Mouse (Mus musculus): ENCODE results near the gene Reck. TPM values are rescaled to one million over a fixed set of nuclear protein-coding genes. Genes with fewer than 3 reads are reported as not detected.

Reck gene
- polyA plus RNA-seq (2015; fragmentation: Nextera tagmentation; extraction: Ambion mirVana), result 4.1 and 4.4 TPM in 2 replicates

GRCm38 (mm10) chr4:43875160-43875918, at the start of gene Reck:
Reck (plus strand) TSS chr4:43875530.
- WGBS, result 0% methylated on average over 60 of the region's 73 CpGs
- Histone ChIP-seq H3K4me2 (replicated peaks) (peak within 1 kb of the TSS; percentile 89), H3K9ac (replicated peaks) (peak within 1 kb of the TSS; percentile 74), H3K36me3 (no peaks in the 10 kb centered on the region), H3K4me1 (peaks cover 26% of the 10 kb centered on the region), H3K9me3 (no peaks in the 10 kb centered on the region), H3K27me3 (no peaks in the 10 kb centered on the region), H3K27ac (replicated peaks) (peak within 1 kb of the TSS; percentile 41; the same call in 1 of the 2 replicates), H3K4me3 (peak within 1 kb of the TSS; percentile 82)
- peak; percentile 92 for ATAC-seq (replicated peaks)

DNA sequence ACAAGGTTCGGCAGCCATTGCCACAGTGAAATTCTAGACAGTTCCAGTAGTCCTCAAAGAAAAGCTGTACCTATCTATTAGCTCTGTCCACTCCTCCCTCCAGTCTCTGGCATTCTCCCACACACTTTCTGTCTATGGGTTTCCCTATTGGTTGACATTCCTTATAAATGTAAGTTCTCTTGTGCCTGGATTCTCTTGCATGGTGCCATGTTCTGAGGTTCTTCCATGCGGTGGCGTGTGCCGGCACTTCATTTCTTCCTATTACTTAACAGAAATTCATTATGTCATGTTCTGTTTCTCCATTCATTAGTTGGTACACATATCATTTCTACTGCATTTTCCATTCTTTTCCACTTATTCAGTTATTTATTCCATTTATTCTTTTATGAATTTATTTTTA, 46.5 kb upstream of the Reck start:
- Histone ChIP-seq H3K27ac (replicated peaks) (no peak overlapping the region), H3K9me3 (no peaks in the 10 kb centered on the region), H3K9ac (replicated peaks) (no peak overlapping the region), H3K4me2 (replicated peaks) (no peak overlapping the region), H3K4me3 (no peak overlapping the region), H3K4me1 (no peaks in the 10 kb centered on the region), H3K27me3 (no peaks in the 10 kb centered on the region), H3K36me3 (no peaks in the 10 kb centered on the region)
- 90% methylated on average over 4 of the region's 4 CpGs for WGBS
- ATAC-seq (replicated peaks), result no peak

DNA sequence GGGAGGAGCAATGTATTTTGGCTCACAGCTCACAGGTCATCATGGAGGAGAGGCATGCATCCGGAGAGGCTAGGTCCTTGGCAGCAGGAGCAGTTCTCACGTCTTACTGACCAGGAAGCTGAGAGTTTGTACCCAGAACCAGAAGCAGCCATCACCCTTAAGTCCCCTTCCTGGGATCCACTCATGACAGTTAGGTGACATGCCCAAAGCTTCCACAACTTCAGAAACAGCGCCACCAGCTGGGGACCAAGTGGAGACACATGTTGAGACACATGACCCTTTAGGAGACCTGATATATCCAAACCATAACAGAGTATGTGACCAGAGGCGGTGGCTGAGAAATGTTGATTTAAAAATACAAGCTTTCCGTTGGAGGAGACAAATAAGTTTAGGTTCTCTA, 43.3 kb upstream of the Reck start:
- no peak for ATAC-seq (replicated peaks)
- no peak overlapping the region for H3K27ac ChIP-seq (replicated peaks)
- no peak overlapping the region for H3K4me3 ChIP-seq
- no peaks in the 10 kb centered on the region for H3K27me3 ChIP-seq
- no peaks in the 10 kb centered on the region for H3K36me3 ChIP-seq
- H3K9ac ChIP-seq (replicated peaks), result no peak overlapping the region
- no peaks in the 10 kb centered on the region for H3K4me1 ChIP-seq
- 72% methylated on average over 5 of the region's 5 CpGs for WGBS
- no peak overlapping the region for H3K4me2 ChIP-seq (replicated peaks)
- no peaks in the 10 kb centered on the region for H3K9me3 ChIP-seq

DNA sequence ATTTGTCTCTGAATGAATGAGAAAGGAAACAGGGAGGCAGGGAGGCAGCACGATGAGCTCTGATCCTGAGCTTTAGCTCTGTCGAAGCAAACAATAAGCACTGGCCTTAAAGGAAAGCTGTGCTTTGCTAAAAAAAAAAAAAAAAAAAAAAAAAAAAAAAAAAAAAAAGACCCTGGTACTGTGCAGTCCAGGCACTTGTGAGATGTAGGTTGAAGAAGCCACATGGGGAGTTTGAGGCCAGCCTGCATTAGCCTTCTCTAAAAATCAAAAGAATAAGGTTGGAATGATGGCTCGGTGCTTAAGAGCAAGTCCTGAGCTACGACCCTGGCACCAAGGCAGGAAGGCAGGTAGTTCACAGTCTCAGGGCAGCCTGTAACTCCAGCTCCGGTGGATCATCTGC, 41.6 kb upstream of the Reck start:
- ATAC-seq (replicated peaks), result no peak

GRCm38 (mm10) chr4:43834749-43835148, 40.6 kb upstream of the Reck start:
- Histone ChIP-seq H3K4me1 (no peaks in the 10 kb centered on the region), H3K4me3 (no peak overlapping the region), H3K36me3 (no peaks in the 10 kb centered on the region), H3K27ac (replicated peaks) (no peak overlapping the region), H3K27me3 (no peaks in the 10 kb centered on the region), H3K9ac (replicated peaks) (no peak overlapping the region), H3K4me2 (replicated peaks) (no peak overlapping the region), H3K9me3 (no peaks in the 10 kb centered on the region)
- WGBS, result 74% methylated on average over 4 of the region's 4 CpGs
- no peak for ATAC-seq (replicated peaks)

More for the DNA sequence above, 41.6 kb upstream of the Reck start:
- 63% methylated on average over 5 of the region's 5 CpGs for WGBS
- no peaks in the 10 kb centered on the region for H3K27me3 ChIP-seq
- no peaks in the 10 kb centered on the region for H3K9me3 ChIP-seq
- no peaks in the 10 kb centered on the region for H3K4me1 ChIP-seq
- H3K27ac ChIP-seq (replicated peaks), result no peak overlapping the region
- H3K9ac ChIP-seq (replicated peaks), result no peak overlapping the region
- no peak overlapping the region for H3K4me2 ChIP-seq (replicated peaks)
- no peaks in the 10 kb centered on the region for H3K36me3 ChIP-seq
- H3K4me3 ChIP-seq, result no peak overlapping the region

- Histone ChIP-seq H3K36me3 (no peaks in the 10 kb centered on the region), H3K4me3 (no peak overlapping the region), H3K4me2 (replicated peaks) (no peak overlapping the region), H3K27ac (replicated peaks) (no peak overlapping the region), H3K4me1 (no peaks in the 10 kb centered on the region), H3K27me3 (no peaks in the 10 kb centered on the region), H3K9ac (replicated peaks) (no peak overlapping the region), H3K9me3 (no peaks in the 10 kb centered on the region)
- WGBS, result 75% methylated on average over 3 of the region's 3 CpGs
- ATAC-seq (replicated peaks), result no peak
Measured at GRCm38 (mm10) chr4:43838326-43838725, 37.0 kb upstream of the Reck start.

- Histone ChIP-seq H3K9ac (replicated peaks) (no peak within 1 kb of the TSS), H3K4me2 (replicated peaks) (no peak within 1 kb of the TSS), H3K27ac (replicated peaks) (no peak within 1 kb of the TSS), H3K9me3 (no peaks in the 10 kb centered on the region), H3K27me3 (no peaks in the 10 kb centered on the region), H3K36me3 (no peaks in the 10 kb centered on the region), H3K4me3 (no peak within 1 kb of the TSS), H3K4me1 (no peaks in the 10 kb centered on the region)
- no peak for ATAC-seq (replicated peaks)
- 71% methylated on average over 1 of the region's 1 CpGs for WGBS
Measured at GRCm38 (mm10) chr4:43840101-43840500, 35.2 kb upstream of the Reck start, which contains the start of gene Olfr157. Olfr157 (minus strand) TSS chr4:43840201.

GRCm38 (mm10) chr4:43851265-43851664, 24.1 kb upstream of the Reck start, which contains the start of gene Olfr155:
Olfr155 (plus strand) TSS chr4:43851565.
- H3K9me3 ChIP-seq, result no peaks in the 10 kb centered on the region
- ATAC-seq (replicated peaks), result no peak
- no peak within 1 kb of the TSS for H3K4me3 ChIP-seq
- no peaks in the 10 kb centered on the region for H3K4me1 ChIP-seq
- WGBS, result 89% methylated on average over 6 of the region's 6 CpGs
- H3K27ac ChIP-seq (replicated peaks), result no peak within 1 kb of the TSS
- no peaks in the 10 kb centered on the region for H3K27me3 ChIP-seq
- H3K4me2 ChIP-seq (replicated peaks), result no peak within 1 kb of the TSS
- no peaks in the 10 kb centered on the region for H3K36me3 ChIP-seq
- H3K9ac ChIP-seq (replicated peaks), result no peak within 1 kb of the TSS

GRCm38 (mm10) chr4:43854101-43854500, 21.2 kb upstream of the Reck start:
- ATAC-seq (replicated peaks), result no peak
- Histone ChIP-seq H3K36me3 (no peaks in the 10 kb centered on the region), H3K9me3 (no peaks in the 10 kb centered on the region), H3K4me3 (no peak overlapping the region), H3K9ac (replicated peaks) (no peak overlapping the region), H3K27ac (replicated peaks) (no peak overlapping the region), H3K27me3 (no peaks in the 10 kb centered on the region), H3K4me2 (replicated peaks) (no peak overlapping the region), H3K4me1 (no peaks in the 10 kb centered on the region)
- WGBS, result 82% methylated on average over 8 of the region's 8 CpGs

- WGBS, result 79% methylated on average over 10 of the region's 10 CpGs
- Histone ChIP-seq H3K9me3 (no peaks in the 10 kb centered on the region), H3K4me3 (no peak overlapping the region), H3K27ac (replicated peaks) (no peak overlapping the region), H3K9ac (replicated peaks) (no peak overlapping the region), H3K4me1 (no peaks in the 10 kb centered on the region), H3K4me2 (replicated peaks) (no peak overlapping the region), H3K27me3 (no peaks in the 10 kb centered on the region), H3K36me3 (no peaks in the 10 kb centered on the region)
- ATAC-seq (replicated peaks), result no peak
Measured at GRCm38 (mm10) chr4:43859886-43860285, 15.4 kb upstream of the Reck start.

DNA sequence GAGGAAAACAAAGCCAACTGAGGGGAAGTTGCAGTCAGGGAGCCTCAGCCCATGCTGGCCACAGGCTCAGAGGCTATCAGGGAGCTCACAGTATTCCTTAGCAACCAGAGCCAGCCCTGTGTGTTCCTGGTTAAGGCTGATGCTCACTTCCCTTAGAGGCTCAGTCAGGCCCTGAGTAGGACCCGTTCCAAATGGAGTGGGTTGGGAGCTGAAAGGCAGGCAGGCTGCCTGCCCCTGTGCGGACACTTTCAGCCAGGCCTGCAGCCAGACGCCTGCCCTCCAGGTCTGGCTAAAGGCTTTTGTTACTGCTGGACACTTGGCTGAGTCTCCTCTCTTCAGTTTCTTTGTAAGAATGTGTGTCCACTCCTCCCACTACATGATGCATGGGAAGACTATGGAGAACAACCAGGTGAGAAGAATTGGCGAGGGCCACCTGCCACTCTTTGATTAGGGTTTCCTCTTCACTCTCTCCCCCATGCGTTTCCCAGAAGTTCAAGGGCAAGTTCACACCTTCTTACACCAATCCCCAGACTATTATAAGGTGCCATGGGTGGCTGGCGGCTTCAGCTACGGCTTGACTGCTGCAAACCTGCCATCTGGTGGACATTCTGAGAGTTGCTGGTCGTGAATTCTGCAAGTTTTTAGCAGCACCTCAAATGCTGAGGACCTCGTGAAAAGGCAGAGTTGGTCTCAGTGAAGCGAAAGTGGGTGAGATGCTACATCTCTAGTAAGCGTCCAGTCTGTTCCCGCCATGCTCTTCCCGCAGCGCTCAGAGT, 14.4 kb upstream of the Reck start:
- Histone ChIP-seq H3K27ac (replicated peaks) (no peak overlapping the region), H3K4me3 (no peak overlapping the region), H3K27me3 (no peaks in the 10 kb centered on the region), H3K9me3 (no peaks in the 10 kb centered on the region), H3K4me1 (no peaks in the 10 kb centered on the region), H3K9ac (replicated peaks) (no peak overlapping the region), H3K36me3 (no peaks in the 10 kb centered on the region), H3K4me2 (replicated peaks) (no peak overlapping the region)
- 15% methylated on average over 14 of the region's 14 CpGs for WGBS
- 0 out of 2 replicates have a peak, but pooled peaks have one; percentile 23 for ATAC-seq (replicated peaks)

GRCm38 (mm10) chr4:43863298-43863697, 12.0 kb upstream of the Reck start:
- Histone ChIP-seq H3K4me3 (no peak overlapping the region), H3K9me3 (no peaks in the 10 kb centered on the region), H3K4me1 (no peaks in the 10 kb centered on the region), H3K36me3 (no peaks in the 10 kb centered on the region), H3K4me2 (replicated peaks) (no peak overlapping the region), H3K27me3 (no peaks in the 10 kb centered on the region), H3K27ac (replicated peaks) (no peak overlapping the region), H3K9ac (replicated peaks) (no peak overlapping the region)
- WGBS, result 67% methylated on average over 4 of the region's 4 CpGs
- ATAC-seq (replicated peaks), result no peak
